Mouse (Mus musculus) midbrain, embryonic 12.5 days (tissue): ENCODE data around the gene Ube2l6. TPM values are rescaled to one million over a fixed set of nuclear protein-coding genes. Genes with fewer than 3 reads are reported as not detected.
A peak's percentile ranks its signal among the peaks of the same experiment; 100 is the strongest.

ENCODE experiments used
- ATAC-seq: fragments of 200-750 bp; cut with Nextera tagmentation; 2 replicates; pipeline ENCODE4 v1.8.0; 2017; ENCODE audit warnings: low read depth, moderate TSS enrichment, moderate library complexity; ENCODE audit not compliant: low FRiP score
- H3K27ac ChIP-seq: fragments of 300-500 bp; sonication (generic); replicated peaks from 2 replicates; pipeline ENCODE4 v1.5.1; 2016; ENCODE audit warnings: mild to moderate bottlenecking
- H3K27me3 ChIP-seq: fragments of 300-500 bp; sonication (generic); 2 replicates; pipeline ENCODE4 v1.6.1; 2016; ENCODE audit warnings: mild to moderate bottlenecking
- H3K36me3 ChIP-seq: fragments of 300-500 bp; sonication (generic); 2 replicates; pipeline ENCODE4 v1.6.1; 2016
- H3K4me1 ChIP-seq: fragments of 300-500 bp; sonication (generic); 2 replicates; pipeline ENCODE4 v1.6.1; 2016
- H3K4me2 ChIP-seq: fragments of 300-500 bp; sonication (generic); replicated peaks from 2 replicates; pipeline ENCODE4 v1.6.1; 2016; ENCODE audit warnings: mild to moderate bottlenecking, moderate library complexity
- H3K4me3 ChIP-seq: fragments of 300-500 bp; sonication (generic); 2 replicates; pipeline ENCODE4 v1.5.1; 2016; ENCODE audit warnings: mild to moderate bottlenecking
- H3K9ac ChIP-seq: fragments of 300-500 bp; sonication (generic); replicated peaks from 2 replicates; pipeline ENCODE4 v1.6.1; 2016; ENCODE audit warnings: mild to moderate bottlenecking, moderate library complexity
- H3K9me3 ChIP-seq: fragments of 300-500 bp; sonication (generic); 2 replicates; pipeline ENCODE4 v1.6.1; 2016; ENCODE audit warnings: mild to moderate bottlenecking
- WGBS: fragments of 180-500 bp; shearing (Covaris S2); methylation state at CpG from one replicate; pipeline ENCODE4 v1.1.7; 2016; 5-methylcytosine and 5-hydroxymethylcytosine counted together
- polyA plus RNA-seq: library from polyadenylated mRNA; unstranded; fragments of >200 nt; fragmentation: Nextera tagmentation; extraction: Ambion mirVana; gene quantifications from 2 replicates; pipeline ENCODE4 v1.2.1, GENCODE M21; 2016

Ube2l6 gene
- polyA plus RNA-seq, 1 experiment from 2014 or later, result 31.2 TPM

- H3K9me3 ChIP-seq, result no peaks in the 10 kb centered on the region
- H3K27ac ChIP-seq, result no peak overlapping the region
- H3K4me3 ChIP-seq, result no peak overlapping the region
- H3K27me3 ChIP-seq, result no peaks in the 10 kb centered on the region
- H3K4me2 ChIP-seq, result no peak overlapping the region
- ATAC-seq, result no peak
- H3K9ac ChIP-seq, result no peak overlapping the region
- 90% methylated on average over 5 of the region's 5 CpGs for WGBS
- peaks cover 3% of the 10 kb centered on the region; the same call in 1 of the 2 replicates for H3K36me3 ChIP-seq
- peaks cover 23% of the 10 kb centered on the region for H3K4me1 ChIP-seq
Observed at GRCm38 (mm10) chr2:84773195-84773594, 25.4 kb upstream of the Ube2l6 start.

GRCm38 (mm10) chr2:84774751-84775150, 23.9 kb upstream of the Ube2l6 start:
- under 1% methylated on average over 15 of the region's 15 CpGs for WGBS
- H3K9ac ChIP-seq, result peak overlapping the region; percentile 57

DNA sequence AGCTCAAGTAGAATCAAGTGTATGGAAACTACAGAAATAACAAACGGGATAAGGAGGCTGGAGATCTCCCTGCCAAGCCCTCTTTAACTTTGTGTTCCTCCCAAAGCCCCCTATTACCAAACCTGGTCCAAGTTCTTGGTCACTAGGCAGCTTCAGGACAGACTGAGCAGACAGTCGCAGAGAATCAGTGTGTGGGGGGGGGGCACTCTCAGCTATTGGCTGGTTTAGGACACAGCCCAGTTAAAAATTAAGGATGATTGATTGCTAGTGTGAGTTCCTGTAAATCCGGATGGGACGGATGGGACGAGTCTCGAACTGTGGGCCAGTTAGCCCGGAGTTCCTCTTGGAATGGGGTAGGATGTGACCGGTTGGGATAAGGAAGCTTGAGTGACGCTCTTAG, 23.4 kb upstream of the Ube2l6 start, which contains the start of gene Serping1:
Gene Serping1, minus strand, starts transcription at position 204 of the 400 bp plus-strand sequence.
- Histone ChIP-seq H3K27ac (peak within 1 kb of the TSS; percentile 84), H3K4me3 (peak within 1 kb of the TSS; percentile 36), H3K4me2 (peak within 1 kb of the TSS; percentile 55), H3K27me3 (no peaks in the 10 kb centered on the region), H3K9ac (peak within 1 kb of the TSS; percentile 57), H3K9me3 (no peaks in the 10 kb centered on the region), H3K4me1 (peaks cover 23% of the 10 kb centered on the region), H3K36me3 (peaks cover 3% of the 10 kb centered on the region; the same call in 1 of the 2 replicates)
- 68% methylated on average over 9 of the region's 9 CpGs for WGBS
- peak; percentile 42 for ATAC-seq

More at GRCm38 (mm10) chr2:84774751-84775150, 23.9 kb upstream of the Ube2l6 start:
- Histone ChIP-seq H3K4me3 (peak overlapping the region; percentile 36), H3K27ac (peak overlapping the region; percentile 84), H3K4me1 (peaks cover 23% of the 10 kb centered on the region), H3K27me3 (no peaks in the 10 kb centered on the region), H3K36me3 (peaks cover 3% of the 10 kb centered on the region; the same call in 1 of the 2 replicates), H3K4me2 (peak overlapping the region; percentile 55), H3K9me3 (no peaks in the 10 kb centered on the region)
- peak; percentile 96 for ATAC-seq

- no peaks in the 10 kb centered on the region for H3K36me3 ChIP-seq
- H3K4me3 ChIP-seq, result no peak overlapping the region
Observed at GRCm38 (mm10) chr2:84775665-84776064, 23.0 kb upstream of the Ube2l6 start.

GRCm38 (mm10) chr2:84777706-84778105, 20.9 kb upstream of the Ube2l6 start:
- no peak overlapping the region for H3K9ac ChIP-seq

More at GRCm38 (mm10) chr2:84775665-84776064, 23.0 kb upstream of the Ube2l6 start:
- peaks cover 23% of the 10 kb centered on the region for H3K4me1 ChIP-seq
- no peaks in the 10 kb centered on the region for H3K27me3 ChIP-seq
- H3K9ac ChIP-seq, result no peak overlapping the region
- H3K4me2 ChIP-seq, result no peak overlapping the region
- WGBS, result 85% methylated on average over 6 of the region's 6 CpGs
- ATAC-seq, result no peak
- H3K9me3 ChIP-seq, result no peaks in the 10 kb centered on the region
- peak overlapping the region; percentile 84 for H3K27ac ChIP-seq

DNA sequence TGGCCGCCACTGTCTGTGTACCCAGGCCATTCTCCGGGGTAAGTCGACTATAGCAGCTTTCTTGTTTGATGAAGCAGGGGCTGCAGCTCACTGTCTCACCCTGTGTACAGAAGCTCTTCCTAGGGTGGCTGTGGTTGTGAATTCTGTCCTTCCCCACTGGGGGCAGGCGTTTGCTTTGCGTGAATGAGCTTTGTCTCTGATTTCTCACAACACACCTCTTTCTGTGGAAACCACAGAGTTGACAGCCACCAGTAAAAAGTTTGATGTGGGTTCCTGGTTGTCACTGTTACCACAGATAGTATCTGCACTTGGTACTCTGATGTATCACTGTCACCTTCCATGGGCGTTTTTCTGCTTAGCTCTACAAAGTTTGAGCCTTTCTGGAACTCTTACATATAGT, 19.4 kb upstream of the Ube2l6 start:
- 62% methylated on average over 6 of the region's 6 CpGs for WGBS
- no peak for ATAC-seq

More at GRCm38 (mm10) chr2:84777706-84778105, 20.9 kb upstream of the Ube2l6 start:
- Histone ChIP-seq H3K4me1 (peaks cover 23% of the 10 kb centered on the region), H3K36me3 (no peaks in the 10 kb centered on the region), H3K4me2 (no peak overlapping the region), H3K9me3 (no peaks in the 10 kb centered on the region), H3K4me3 (no peak overlapping the region), H3K27ac (no peak overlapping the region), H3K27me3 (no peaks in the 10 kb centered on the region)
- 52% methylated on average over 3 of the region's 3 CpGs for WGBS
- ATAC-seq, result no peak

GRCm38 (mm10) chr2:84783315-84783714, 15.3 kb upstream of the Ube2l6 start:
- WGBS, result 94% methylated on average over 1 of the region's 1 CpGs
- no peak for ATAC-seq
- H3K27ac ChIP-seq, result no peak overlapping the region
- no peaks in the 10 kb centered on the region for H3K4me1 ChIP-seq
- H3K36me3 ChIP-seq, result no peaks in the 10 kb centered on the region
- no peaks in the 10 kb centered on the region for H3K27me3 ChIP-seq
- no peaks in the 10 kb centered on the region for H3K9me3 ChIP-seq
- no peak overlapping the region for H3K4me2 ChIP-seq
- no peak overlapping the region for H3K4me3 ChIP-seq
- no peak overlapping the region for H3K9ac ChIP-seq

More for the DNA sequence above, 19.4 kb upstream of the Ube2l6 start:
- H3K27me3 ChIP-seq, result no peaks in the 10 kb centered on the region
- no peak overlapping the region for H3K9ac ChIP-seq
- H3K4me3 ChIP-seq, result no peak overlapping the region
- peaks cover 12% of the 10 kb centered on the region for H3K4me1 ChIP-seq
- no peak overlapping the region for H3K27ac ChIP-seq
- H3K36me3 ChIP-seq, result no peaks in the 10 kb centered on the region
- H3K4me2 ChIP-seq, result no peak overlapping the region
- no peaks in the 10 kb centered on the region for H3K9me3 ChIP-seq

DNA sequence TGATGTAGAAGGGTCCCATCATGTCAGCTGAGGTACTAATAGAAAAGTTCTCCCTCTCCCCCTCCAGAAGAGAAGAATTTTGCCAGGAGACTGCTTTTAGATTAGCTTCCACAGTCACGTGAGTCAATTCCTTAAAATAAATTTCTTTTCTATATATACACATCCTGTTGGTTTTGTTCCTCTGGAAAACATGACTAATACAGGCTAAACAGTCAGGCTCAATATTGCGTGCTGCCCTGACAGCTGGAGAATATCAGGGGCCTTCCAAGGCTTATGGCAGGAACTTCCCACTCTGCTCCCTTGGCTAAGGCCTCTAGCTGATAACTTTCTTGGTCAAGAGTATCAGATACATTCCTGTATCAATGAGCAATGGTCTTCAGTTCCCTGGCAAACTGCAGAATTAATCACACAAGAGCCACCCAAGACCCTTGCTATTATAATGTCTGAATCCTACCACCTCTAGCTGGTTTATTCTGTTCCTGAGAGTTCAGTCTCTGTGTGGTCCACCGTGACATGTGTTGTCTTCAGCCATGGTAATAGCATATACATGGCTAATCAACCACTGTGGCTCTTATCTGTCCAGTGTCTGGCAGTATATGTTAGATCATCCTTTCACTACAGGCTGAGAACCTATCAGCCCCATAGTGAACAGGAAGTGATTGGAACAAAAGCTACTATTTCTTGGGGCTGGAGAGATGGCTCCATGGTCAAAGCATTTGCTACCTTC, 14.6 kb upstream of the Ube2l6 start:
- 89% methylated on average over 3 of the region's 3 CpGs for WGBS
- H3K4me2 ChIP-seq, result no peak overlapping the region
- H3K9me3 ChIP-seq, result no peaks in the 10 kb centered on the region
- H3K4me3 ChIP-seq, result no peak overlapping the region
- no peak overlapping the region for H3K27ac ChIP-seq
- no peak for ATAC-seq
- H3K4me1 ChIP-seq, result no peaks in the 10 kb centered on the region
- H3K27me3 ChIP-seq, result no peaks in the 10 kb centered on the region
- no peak overlapping the region for H3K9ac ChIP-seq
- H3K36me3 ChIP-seq, result no peaks in the 10 kb centered on the region

DNA sequence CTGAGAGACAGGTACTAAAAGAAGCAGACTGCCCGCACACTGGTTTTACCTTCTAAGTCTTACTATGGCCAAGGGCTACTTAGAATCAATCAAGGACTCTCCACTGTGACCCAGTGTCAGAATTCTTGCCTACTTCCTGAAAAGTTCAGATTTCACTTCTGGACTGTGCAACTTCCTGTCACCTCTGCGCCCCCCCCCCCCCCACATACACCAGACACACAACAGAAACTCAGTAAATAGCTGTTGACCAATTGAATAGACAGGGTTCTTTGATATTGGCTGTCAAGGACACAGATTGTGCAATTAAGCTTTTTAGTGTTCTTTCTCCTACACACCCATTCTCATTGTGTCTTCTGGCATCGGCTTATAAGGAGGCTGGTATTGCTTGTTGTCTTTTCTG, 10.3 kb upstream of the Ube2l6 start:
- WGBS, result 81% methylated on average over 3 of the region's 3 CpGs
- H3K4me3 ChIP-seq, result no peak overlapping the region
- H3K4me2 ChIP-seq, result no peak overlapping the region
- H3K9me3 ChIP-seq, result no peaks in the 10 kb centered on the region
- no peak overlapping the region for H3K27ac ChIP-seq
- H3K4me1 ChIP-seq, result no peaks in the 10 kb centered on the region
- H3K27me3 ChIP-seq, result no peaks in the 10 kb centered on the region
- no peak overlapping the region for H3K9ac ChIP-seq
- H3K36me3 ChIP-seq, result no peaks in the 10 kb centered on the region
- no peak for ATAC-seq

- Histone ChIP-seq H3K27me3 (no peaks in the 10 kb centered on the region), H3K4me3 (no peak overlapping the region), H3K9me3 (peaks cover 10% of the 10 kb centered on the region), H3K27ac (no peak overlapping the region), H3K36me3 (no peaks in the 10 kb centered on the region), H3K9ac (no peak overlapping the region), H3K4me2 (no peak overlapping the region), H3K4me1 (no peaks in the 10 kb centered on the region)
- no peak for ATAC-seq
- WGBS, result 58% methylated on average over 9 of the region's 9 CpGs
Observed at GRCm38 (mm10) chr2:84790418-84790817, 8.2 kb upstream of the Ube2l6 start.

DNA sequence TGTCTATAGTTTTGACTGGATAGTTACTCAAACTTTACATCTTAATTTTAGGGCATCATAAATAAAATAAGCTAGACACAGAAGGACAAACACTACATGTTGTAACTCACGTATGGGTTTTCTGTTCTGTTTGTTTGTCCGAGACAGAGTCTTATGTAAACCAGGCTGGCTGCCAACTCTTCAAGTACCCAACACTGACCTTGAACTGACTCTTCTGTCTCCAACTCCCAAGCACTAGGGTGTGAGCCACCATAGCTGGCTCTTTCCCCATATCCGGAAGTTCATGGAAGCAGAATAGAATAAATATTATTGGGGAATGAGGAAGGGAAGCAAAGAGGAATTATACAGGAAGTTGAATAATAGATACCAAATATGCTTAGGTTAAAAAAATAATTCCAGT, 6.1 kb upstream of the Ube2l6 start:
- H3K4me3 ChIP-seq, result no peak overlapping the region
- ATAC-seq, result no peak
- WGBS, result 93% methylated on average over 3 of the region's 3 CpGs
- H3K9ac ChIP-seq, result no peak overlapping the region
- H3K36me3 ChIP-seq, result no peaks in the 10 kb centered on the region
- no peaks in the 10 kb centered on the region for H3K4me1 ChIP-seq
- no peak overlapping the region for H3K4me2 ChIP-seq
- H3K27me3 ChIP-seq, result no peaks in the 10 kb centered on the region
- H3K9me3 ChIP-seq, result peaks cover 10% of the 10 kb centered on the region
- no peak overlapping the region for H3K27ac ChIP-seq

- Histone ChIP-seq H3K4me2 (no peak overlapping the region), H3K9ac (no peak overlapping the region), H3K9me3 (peaks cover 10% of the 10 kb centered on the region), H3K4me3 (no peak overlapping the region), H3K27me3 (no peaks in the 10 kb centered on the region), H3K27ac (no peak overlapping the region), H3K36me3 (no peaks in the 10 kb centered on the region), H3K4me1 (no peaks in the 10 kb centered on the region)
- 91% methylated on average over 3 of the region's 3 CpGs for WGBS
- ATAC-seq, result no peak
Observed at GRCm38 (mm10) chr2:84793154-84793553, 5.5 kb upstream of the Ube2l6 start.
